Mouse (Mus musculus) liver, adult (tissue): ENCODE data around the gene Tpmt.

Source experiments
- GATA4 ChIP-seq: IDR thresholded peaks from 2 replicates; pipeline ENCODE4 v1.6.1; 2014; ENCODE audit warnings: mild to moderate bottlenecking, low read length; ENCODE audit not compliant: insufficient replicate concordance

Gene Tpmt

DNA sequence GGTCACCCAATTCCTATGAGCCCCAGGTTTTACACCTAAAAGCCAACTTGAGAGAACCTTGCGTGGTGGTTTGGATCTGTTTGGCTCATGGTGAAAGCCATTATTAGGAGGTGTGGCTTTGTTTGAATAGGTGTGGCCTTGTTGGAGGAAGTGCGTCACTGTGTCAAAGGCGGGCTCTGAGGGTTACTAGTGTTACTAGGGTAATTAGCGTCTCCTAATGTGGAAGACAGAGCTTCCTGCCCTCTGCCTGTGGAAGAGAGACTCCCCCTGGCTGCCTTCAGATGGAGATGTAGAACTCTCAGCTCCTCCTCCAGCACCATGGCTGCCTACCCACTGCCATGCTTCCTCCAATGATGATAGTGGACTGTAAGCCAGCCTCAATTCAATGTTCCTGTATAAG lies 42.9 kb downstream of the Tpmt start:
- TF ChIP-seq GATA4 = no peak

DNA sequence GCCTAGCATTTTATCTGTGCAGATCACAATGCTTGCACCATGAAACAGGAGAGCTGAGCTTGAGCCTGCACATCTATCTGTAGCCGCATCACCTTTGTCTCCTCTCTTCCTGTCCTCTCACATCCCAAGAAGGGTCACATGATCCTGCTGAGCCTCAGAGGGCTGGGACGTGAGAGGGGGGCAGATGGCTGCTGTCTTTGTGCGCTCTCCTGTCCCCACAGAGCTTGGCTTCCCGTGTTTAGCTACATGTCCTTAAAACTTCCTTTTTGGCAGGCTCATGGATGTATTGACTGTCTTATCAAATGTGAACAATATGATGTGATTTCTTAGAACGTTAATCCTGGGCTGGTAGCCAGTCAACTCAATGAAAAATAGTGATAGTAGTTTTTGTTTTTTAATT lies 45.0 kb downstream of the Tpmt start:
- 0 out of 2 replicates have a peak, but pooled peaks have one; percentile 5 for TF ChIP-seq GATA4

DNA sequence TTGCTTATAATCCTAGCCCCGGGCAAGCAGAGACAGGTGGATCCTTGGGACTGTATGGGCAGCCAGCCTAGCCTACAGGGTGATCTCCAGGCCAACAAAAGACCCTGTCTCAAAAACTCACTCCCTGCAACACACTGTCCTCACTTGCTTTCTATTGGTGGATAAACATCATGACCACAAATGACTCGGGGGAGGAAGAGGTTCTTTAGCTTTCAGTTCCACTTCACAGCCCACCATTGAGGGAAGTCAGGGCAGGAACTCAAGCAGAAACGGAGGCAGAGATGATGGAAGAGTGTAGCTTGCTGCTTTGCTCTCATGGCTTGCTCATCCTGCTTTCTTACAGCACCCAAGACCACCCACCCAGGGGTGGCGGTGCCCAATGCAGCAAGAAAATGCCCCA lies 47.2 kb downstream of the Tpmt start:
- no peak for TF ChIP-seq GATA4

DNA sequence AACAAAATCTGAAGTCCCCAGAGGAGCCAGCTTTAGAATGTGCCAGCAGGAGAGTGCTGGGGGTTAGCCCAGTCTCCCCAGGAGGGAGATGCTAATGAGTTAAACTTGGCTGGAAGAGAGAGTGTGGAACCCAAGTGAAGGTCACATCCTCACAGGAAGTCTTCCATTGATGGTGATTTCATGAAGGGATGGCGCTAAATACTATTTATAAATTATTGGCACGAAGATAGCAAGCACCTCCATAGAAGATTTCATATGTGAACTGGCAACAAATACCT lies 51.3 kb downstream of the Tpmt start:
- no peak for TF ChIP-seq GATA4

DNA sequence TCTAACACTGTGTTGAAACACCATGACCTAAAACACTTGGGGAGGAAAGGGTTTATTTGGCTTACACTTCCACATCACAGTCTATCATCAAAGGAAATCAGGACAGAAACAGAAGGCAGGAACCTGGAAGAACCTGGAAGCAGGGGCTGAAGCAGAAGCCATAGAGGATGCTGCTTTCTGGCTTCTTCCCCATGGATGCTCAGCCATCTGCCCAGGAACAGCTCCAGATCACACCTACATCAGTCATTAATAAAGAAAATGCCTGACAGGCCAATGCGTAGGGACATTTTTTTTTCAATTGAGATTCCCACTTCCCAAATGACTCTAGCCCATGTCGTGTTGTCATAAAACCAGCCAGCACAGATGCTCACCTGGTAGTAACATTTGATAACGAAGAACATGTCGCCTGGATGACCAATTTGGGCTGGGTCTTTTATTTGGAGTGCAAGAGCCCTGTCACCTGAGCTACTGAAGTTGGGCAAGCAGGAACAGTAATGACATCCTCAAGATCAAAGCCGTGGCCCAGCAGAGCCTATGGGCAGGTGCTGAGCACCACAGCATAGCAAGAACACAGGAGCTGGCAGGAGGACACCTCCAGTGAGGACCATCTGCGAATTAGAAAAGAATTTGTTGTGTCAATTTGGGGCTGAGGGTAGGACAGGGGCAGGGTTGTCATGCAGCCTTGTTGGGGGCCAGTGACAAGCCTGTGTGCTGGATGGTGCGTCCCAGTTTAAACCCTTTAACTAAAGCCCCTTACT lies 51.8 kb downstream of the Tpmt start:
- TF ChIP-seq GATA4 = no peak

DNA sequence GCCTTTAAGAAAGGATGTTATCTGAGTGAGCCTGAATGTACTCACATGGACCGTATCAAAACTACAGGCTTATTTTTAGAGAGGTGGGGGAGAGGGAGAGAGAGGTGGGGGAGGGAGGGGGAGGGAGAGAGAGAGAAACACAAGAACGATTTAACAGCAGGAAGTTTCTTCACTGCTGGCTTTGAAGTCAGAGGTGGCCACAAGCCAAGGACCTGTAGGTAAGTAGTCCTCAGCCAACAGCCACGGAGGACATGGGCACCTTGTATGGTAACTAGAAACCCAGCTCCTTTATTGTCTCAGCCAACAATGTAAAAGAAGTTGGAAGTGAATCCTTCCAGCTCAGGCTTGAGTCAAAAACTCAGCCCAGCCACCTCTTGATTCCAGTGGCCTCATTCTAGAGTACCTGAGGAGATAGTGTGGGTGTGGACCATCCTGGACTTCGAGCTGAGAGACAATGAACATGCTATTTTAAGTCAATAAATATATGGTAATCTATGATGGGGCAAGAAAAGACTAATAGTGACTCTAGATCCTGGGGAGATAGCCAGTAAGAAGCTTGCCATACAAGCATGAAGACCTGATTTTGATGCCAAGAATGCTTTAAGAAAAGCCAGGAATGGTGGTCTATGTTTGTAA lies 54.0 kb downstream of the Tpmt start:
- no peak for TF ChIP-seq GATA4

DNA sequence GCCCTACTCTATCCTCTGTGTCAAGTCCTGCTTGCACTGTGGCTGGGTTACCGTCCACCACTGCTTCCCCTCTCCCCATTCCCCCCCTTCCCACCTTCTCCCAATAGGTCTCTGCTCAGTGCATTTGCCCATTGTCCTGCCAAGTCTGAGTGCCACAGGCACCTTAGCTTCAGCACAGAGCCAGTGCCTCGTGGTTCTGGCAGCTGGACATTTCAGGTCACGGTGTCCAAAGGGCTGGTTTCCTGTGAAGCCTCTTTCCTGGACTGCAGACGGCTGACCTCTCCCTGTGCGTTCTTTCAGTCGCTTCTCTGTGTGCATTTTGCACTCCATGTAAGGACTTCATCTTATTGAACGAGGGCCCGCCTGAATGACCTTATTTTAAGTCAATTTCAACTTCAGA lies 56.6 kb downstream of the Tpmt start:
- TF ChIP-seq GATA4 = no peak

DNA sequence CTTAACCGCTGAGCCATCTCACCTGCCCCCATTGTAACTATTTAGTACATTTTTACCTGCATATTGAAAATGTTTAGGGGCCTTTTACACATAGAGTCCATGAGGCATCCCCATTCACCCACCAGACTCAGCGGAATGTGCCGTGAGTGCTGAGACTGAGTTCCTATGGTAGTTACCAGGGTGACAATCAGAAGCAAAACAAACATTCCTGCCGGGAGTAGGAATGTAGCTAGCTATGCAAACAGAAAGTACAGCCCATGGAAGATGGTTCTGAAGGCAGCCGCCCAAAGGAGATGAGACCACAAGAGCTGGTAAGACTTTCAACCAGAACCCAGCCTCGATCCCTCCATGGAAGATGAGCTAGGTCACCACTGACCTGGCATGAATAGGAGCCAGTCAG lies 58.3 kb downstream of the Tpmt start:
- TF ChIP-seq GATA4 = no peak

DNA sequence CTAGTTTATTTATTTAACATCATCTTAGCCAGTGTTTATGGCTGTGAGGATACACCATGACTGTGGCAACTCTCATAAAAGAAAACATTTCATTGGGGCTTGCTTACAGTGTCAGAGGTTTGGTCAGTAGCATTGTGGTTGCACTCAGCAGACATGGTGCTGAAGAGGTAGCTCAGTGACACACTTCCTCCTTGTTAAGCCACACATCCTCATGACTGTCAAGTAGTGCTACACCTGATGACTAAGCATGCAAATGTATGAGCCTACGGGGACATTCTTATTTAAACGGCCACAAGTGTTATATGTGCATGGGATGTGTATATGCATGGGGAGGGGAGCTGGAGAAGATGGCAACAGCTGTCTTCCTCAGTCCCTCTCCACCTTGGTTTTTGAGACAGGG lies 60.7 kb downstream of the Tpmt start:
- no peak for TF ChIP-seq GATA4

DNA sequence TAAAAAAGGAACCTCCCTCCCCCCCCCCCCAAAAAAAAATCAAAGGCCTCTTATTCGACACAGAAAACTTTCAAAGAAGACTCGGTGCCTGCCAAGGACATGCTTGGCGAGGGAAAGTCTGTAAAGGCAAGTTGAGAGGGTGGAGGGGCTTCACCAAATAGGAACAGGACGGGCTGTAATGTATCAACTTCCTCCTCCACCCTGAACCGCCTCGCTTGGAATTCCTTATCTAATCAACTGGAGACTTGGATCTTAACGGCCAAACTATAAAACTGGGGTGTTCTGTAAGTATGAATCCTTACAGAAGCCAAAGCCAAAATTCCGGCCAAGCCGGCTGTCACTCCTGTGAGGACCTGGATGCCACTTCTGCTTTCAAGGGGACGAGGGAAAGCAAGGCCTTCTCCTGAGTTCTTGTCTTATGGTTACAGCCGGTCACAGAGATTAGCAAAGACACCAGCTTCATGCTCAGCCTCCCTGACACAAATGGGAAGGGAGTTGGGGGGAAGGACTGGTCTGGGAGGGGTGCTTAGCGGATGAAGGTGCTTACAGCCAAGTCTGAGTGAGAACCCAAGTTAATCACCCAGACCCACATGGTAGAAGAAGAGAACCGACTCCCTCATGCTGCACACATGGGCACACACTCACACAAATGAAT lies 64.6 kb downstream of the Tpmt start:
- no peak for TF ChIP-seq GATA4

DNA sequence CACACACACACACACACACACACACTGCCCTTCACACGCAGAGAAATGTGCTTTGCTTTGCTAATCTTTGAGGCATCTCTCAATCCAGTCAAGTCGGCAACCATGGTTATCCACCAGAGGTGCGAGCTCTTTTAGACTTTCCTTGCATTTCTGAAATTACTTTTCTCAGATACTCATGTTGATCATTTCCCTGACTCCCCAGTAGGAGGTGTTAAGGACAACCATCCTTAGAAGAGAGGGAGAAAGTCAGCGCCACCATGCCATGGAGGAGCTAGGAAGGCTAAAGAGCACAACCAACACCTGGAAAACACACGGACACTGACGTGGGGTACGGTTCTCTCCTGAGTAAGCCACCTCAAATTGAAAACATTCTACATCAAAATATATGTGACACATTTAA lies 68.0 kb downstream of the Tpmt start:
- TF ChIP-seq GATA4 = no peak

DNA sequence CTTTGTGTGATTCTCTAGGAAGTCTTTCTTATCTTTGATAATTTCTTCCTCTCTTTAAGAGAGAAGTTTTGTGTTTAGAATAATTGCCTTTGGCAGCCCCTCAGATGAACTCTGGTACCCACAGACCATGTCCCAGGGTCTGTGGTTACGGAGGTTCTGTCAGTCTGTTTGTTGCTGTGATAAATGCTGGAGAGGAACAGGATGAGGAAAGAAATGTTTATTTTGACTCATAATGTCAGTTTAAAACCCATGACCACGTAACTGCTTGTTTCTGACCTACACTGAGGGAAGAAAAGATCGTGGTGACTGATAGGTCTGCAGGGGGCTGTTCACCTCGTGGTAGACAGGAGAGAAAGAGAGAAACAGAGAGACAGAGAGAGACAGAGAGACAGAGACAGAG lies 68.6 kb downstream of the Tpmt start:
- no peak for TF ChIP-seq GATA4

DNA sequence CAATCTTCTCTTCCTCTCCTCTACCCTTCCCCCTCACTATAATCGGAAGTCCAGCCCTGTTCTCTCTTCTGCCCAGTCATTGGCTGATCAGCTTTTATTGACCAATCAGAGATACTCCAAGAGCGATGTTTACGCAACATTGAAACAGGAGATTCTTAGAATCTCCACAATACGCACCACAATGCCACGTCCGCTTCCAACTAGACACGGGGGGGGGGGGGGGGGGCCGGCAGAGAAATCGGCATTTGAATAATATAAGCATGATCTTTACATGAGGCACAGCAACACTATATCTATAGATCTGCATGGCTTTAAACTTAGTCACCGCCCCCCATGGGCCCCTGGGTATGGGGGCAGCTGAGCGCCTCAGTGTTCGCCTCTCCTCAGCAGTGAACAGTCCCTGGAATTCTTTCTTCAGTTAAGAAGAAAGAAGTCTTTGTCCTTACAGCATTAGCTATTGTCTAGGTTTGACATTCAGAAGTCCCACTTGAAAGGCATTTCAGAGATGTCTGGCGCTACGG lies 69.4 kb downstream of the Tpmt start:
- TF ChIP-seq GATA4 = no peak
